Mouse (Mus musculus) bone marrow macrophage, adult 2 months (primary cell): Measurements from ENCODE around the gene Olfr56.
"Not testable (repeated sequence)": the region's sequence is repeated elsewhere in the genome, so short reads cannot be mapped to it uniquely, and the experiment has no call there.

Experiments
- CTCF ChIP-seq: IDR thresholded peaks from 2 replicates; pipeline ENCODE4 v1.5.1; 2012; ENCODE audit warnings: low read depth, mild to moderate bottlenecking, low read length, moderate library complexity
- POLR2A ChIP-seq: IDR thresholded peaks from 2 replicates; pipeline ENCODE4 v1.6.1; 2012; ENCODE audit warnings: mild to moderate bottlenecking, low read depth, low read length, borderline replicate concordance

DNA sequence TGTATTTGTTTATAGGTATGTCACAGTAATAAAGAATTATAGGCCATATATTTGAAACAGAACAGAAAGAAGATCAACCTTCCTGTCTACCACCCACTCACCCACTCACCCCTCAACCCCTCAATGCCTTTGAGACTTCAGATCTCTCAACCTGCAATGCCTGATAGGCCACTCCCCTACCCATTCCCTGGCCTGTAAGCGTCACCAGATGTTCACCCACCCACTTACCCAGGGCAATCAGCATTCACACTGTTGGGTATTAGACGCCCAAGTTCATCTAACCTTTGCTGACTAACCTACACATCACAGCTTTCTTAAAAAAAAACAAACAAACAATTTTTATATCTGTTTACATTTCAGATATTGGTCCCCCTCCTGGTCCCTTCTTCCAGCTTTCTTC lies 83.2 kb downstream of the Olfr56 start:
- TF ChIP-seq CTCF, POLR2A: not testable (repeated sequence)
